Mouse (Mus musculus) thymus, adult 2 months (tissue): ENCODE data around the gene Bcl2l13. TPM values are rescaled to one million over a fixed set of nuclear protein-coding genes. Genes with fewer than 3 reads are reported as not detected.

Experiments
- DNase-seq: peaks from one replicate; pipeline ENCODE4 v3.0.0; 2021
- H3K27ac ChIP-seq: fragments of 200-500 bp; 2 replicates; pipeline ENCODE4 v1.5.1; 2012; ENCODE audit warnings: low read length, control low read depth; ENCODE audit not compliant: control insufficient read depth, insufficient read depth
- H3K27me3 ChIP-seq: fragments of 200-500 bp; 2 replicates; pipeline ENCODE4 v1.6.1; 2012; ENCODE audit warnings: mild to moderate bottlenecking, low read length, moderate library complexity, mixed read lengths; ENCODE audit not compliant: control insufficient read depth, insufficient read depth
- H3K36me3 ChIP-seq: fragments of 200-500 bp; 2 replicates; pipeline ENCODE4 v1.6.1; 2012; ENCODE audit warnings: mild to moderate bottlenecking, low read length, moderate library complexity; ENCODE audit not compliant: control insufficient read depth, insufficient read depth
- H3K4me1 ChIP-seq: fragments of 200-500 bp; replicated peaks from 2 replicates; pipeline ENCODE4 v1.6.1; 2012; ENCODE audit warnings: low read length; ENCODE audit not compliant: control insufficient read depth, insufficient read depth
- H3K4me3 ChIP-seq: fragments of 200-500 bp; 2 replicates; pipeline ENCODE4 v1.5.1; 2012; ENCODE audit warnings: mild to moderate bottlenecking, low read length, control low read depth, moderate library complexity; ENCODE audit not compliant: control insufficient read depth, insufficient read depth
- CTCF ChIP-seq: fragments of 200-500 bp; IDR thresholded peaks from 2 replicates; pipeline ENCODE4 v1.5.1; 2012; ENCODE audit warnings: mild to moderate bottlenecking, control low read depth, low read length, moderate library complexity, borderline replicate concordance; ENCODE audit not compliant: control insufficient read depth, poor library complexity, insufficient read depth; ENCODE audit errors: extremely low read depth
- POLR2A ChIP-seq: fragments of 200-500 bp; IDR thresholded peaks from 2 replicates; pipeline ENCODE4 v1.6.1; 2012; ENCODE audit warnings: mild to moderate bottlenecking, low read length, control low read depth, moderate library complexity; ENCODE audit not compliant: control insufficient read depth, poor library complexity, insufficient read depth; ENCODE audit errors: extremely low read depth
- whole genome bisulfite sequencing: fragments of 180-500 bp; shearing (Covaris S2); methylation state at CpG from one replicate; pipeline ENCODE4 v1.1.7; 2018; 5-methylcytosine and 5-hydroxymethylcytosine counted together
- polyA plus RNA-seq: library from polyadenylated mRNA; depleted of rRNA; stranded (reverse); fragments of >200 nt; gene quantifications from 2 replicates; pipeline ENCODE4 v1.2.3, GENCODE M21; 2012; rRNA removed

The Bcl2l13 gene
- polyA plus RNA-seq, 1 experiment: 43.5 TPM

- Histone ChIP-seq H3K4me1 (peaks cover 27% of the 10 kb centered on the region), H3K36me3 (no peaks in the 10 kb centered on the region), H3K4me3 (no peak overlapping the region), H3K27ac (no peak overlapping the region), H3K27me3 (no peaks in the 10 kb centered on the region)
- 91% methylated on average over 7 of the region's 7 CpGs for WGBS
- TF ChIP-seq CTCF: no peak
- TF ChIP-seq POLR2A: no peak
- no peak for DNase-seq
Measured at GRCm38 (mm10) chr6:120941084-120941481, 105.1 kb downstream of the Bcl2l13 start.

- Histone ChIP-seq H3K36me3 (no peaks in the 10 kb centered on the region), H3K27me3 (no peaks in the 10 kb centered on the region), H3K27ac (no peak overlapping the region), H3K4me3 (no peak overlapping the region), H3K4me1 (peaks cover 31% of the 10 kb centered on the region)
- WGBS: 99% methylated on average over 13 of the region's 13 CpGs
- no peak for TF ChIP-seq CTCF
- no peak for DNase-seq
Measured at GRCm38 (mm10) chr6:120941575-120941974, 105.6 kb downstream of the Bcl2l13 start.

Other genes with a start within 250 kb of the Bcl2l13 start
- 1.6 and 2.1 TPM in 2 replicates for gene Cecr2, start 169.8 kb upstream of the Bcl2l13 start, polyA plus RNA-seq
- 0.12 and 0.14 TPM in 2 replicates for gene Slc25a18, start 62.6 kb upstream of the Bcl2l13 start, polyA plus RNA-seq
- 122 and 136 TPM in 2 replicates for gene Atp6v1e1, start 13.4 kb upstream of the Bcl2l13 start, polyA plus RNA-seq
- gene Bid, start 80.6 kb downstream of the Bcl2l13 start, polyA plus RNA-seq: 36.5 and 43.1 TPM in 2 replicates